Mouse (Mus musculus) frontal cortex, postnatal 25 days (tissue): Measurements from ENCODE around the gene Ralgds.

Experiments used
- DNase-seq, 2 experiments: peaks; one replicate each; pipeline ENCODE4 v3.0.0; 2022; ENCODE audit warnings: low spot score in 2 of 2

The Ralgds gene

GRCm38 (mm10) chr2:28532938-28533771, 20.2 kb downstream of the Ralgds start:
- peak; percentile 58 to 79 for DNase-seq

GRCm38 (mm10) chr2:28533901-28534435, 21.0 kb downstream of the Ralgds start:
- DNase-seq, result no peak

GRCm38 (mm10) chr2:28534436-28535262, 21.7 kb downstream of the Ralgds start:
- DNase-seq, result no peak

- no peak for DNase-seq
Observed at GRCm38 (mm10) chr2:28535263-28535540, 22.3 kb downstream of the Ralgds start.

- DNase-seq, result no peak
Observed at GRCm38 (mm10) chr2:28535650-28536049, 22.7 kb downstream of the Ralgds start.

GRCm38 (mm10) chr2:28536166-28536565, 23.2 kb downstream of the Ralgds start:
- DNase-seq, result no peak

- DNase-seq, result no peak
Observed at GRCm38 (mm10) chr2:28536766-28537633, 24.1 kb downstream of the Ralgds start.

- no peak for DNase-seq
Observed at GRCm38 (mm10) chr2:28537634-28537920, 24.7 kb downstream of the Ralgds start.

- no peak for DNase-seq
Observed at GRCm38 (mm10) chr2:28537995-28538816, 25.3 kb downstream of the Ralgds start.

- DNase-seq, result no peak
Observed at GRCm38 (mm10) chr2:28538817-28539128, 25.8 kb downstream of the Ralgds start.

- peak in 1 of 2 experiments; percentile 44 for DNase-seq
Observed at GRCm38 (mm10) chr2:28539206-28539605, 26.3 kb downstream of the Ralgds start.

- no peak for DNase-seq
Observed at GRCm38 (mm10) chr2:28539949-28540348, 27.0 kb downstream of the Ralgds start.

- no peak for DNase-seq
Observed at GRCm38 (mm10) chr2:28540587-28541227, 27.8 kb downstream of the Ralgds start.

GRCm38 (mm10) chr2:28543894-28544293, 31.0 kb downstream of the Ralgds start:
- no peak for DNase-seq

- DNase-seq, result no peak
Observed at GRCm38 (mm10) chr2:28545976-28546375, 33.1 kb downstream of the Ralgds start.

- DNase-seq, result no peak
Observed at GRCm38 (mm10) chr2:28546560-28546959, 33.6 kb downstream of the Ralgds start.

- peak; percentile 78 to 79 for DNase-seq
Observed at GRCm38 (mm10) chr2:28547237-28548172, 34.6 kb downstream of the Ralgds start.

GRCm38 (mm10) chr2:28549157-28549556, 36.2 kb downstream of the Ralgds start:
- DNase-seq, result no peak

GRCm38 (mm10) chr2:28552301-28552700, 39.4 kb downstream of the Ralgds start:
- no peak for DNase-seq

GRCm38 (mm10) chr2:28557452-28557851, 44.5 kb downstream of the Ralgds start:
- no peak for DNase-seq
